Mouse (Mus musculus) T-cell, adult 2 months (primary cell): ENCODE data around the gene Cep78.

Source experiments
- DNase-seq: peaks from one replicate; pipeline ENCODE4 v3.0.0; 2022; ENCODE audit warnings: low spot score

The Cep78 gene

DNA sequence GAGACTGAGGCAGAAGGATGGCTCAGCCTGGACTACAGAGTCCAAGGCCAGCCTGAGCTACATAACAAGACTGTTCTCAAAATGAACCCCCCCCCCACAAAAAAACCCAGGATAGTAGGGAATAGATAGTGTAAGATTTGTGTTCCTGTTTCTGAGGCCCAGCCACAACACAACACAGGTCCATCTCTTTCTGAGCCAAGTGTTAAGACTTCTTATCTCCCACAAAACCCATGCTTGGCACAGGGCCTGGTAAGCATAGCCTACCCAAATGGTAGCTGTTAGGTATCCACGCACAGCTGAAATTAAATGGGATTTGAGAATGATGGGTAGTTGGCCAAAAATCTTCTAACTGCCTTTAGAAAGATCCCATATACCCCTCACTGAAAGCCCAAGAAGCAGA, 74.3 kb downstream of the Cep78 start:
- DNase-seq = no peak

DNA sequence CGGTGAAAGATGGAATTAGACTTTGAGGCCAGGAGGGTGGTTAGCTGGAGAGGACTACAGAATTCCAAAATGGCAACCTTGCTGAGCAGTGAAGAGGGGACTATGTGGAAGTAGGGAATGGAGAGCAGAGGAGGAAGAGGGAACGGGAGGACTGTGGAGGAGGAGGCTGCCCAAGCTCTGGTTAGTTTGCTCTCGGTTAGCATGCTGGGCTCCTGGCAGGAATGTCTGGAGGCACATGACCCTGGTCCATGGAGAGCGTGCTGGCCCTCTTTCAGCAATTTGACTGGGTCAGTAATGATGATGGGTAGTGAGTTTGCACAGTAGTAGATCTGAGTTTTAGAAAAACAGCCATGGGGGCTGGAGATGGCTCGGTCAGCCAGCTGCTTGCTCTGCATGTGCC, 76.8 kb downstream of the Cep78 start:
- no peak for DNase-seq
